Mouse (Mus musculus): ENCODE measurements at regions not wholly inside any gene's neighbourhood (a gene's known extent, or its start where the extent isn't known, plus 50 kb on each side); places are given as distances from the start of the nearest gene placed in this dataset.

DNA sequence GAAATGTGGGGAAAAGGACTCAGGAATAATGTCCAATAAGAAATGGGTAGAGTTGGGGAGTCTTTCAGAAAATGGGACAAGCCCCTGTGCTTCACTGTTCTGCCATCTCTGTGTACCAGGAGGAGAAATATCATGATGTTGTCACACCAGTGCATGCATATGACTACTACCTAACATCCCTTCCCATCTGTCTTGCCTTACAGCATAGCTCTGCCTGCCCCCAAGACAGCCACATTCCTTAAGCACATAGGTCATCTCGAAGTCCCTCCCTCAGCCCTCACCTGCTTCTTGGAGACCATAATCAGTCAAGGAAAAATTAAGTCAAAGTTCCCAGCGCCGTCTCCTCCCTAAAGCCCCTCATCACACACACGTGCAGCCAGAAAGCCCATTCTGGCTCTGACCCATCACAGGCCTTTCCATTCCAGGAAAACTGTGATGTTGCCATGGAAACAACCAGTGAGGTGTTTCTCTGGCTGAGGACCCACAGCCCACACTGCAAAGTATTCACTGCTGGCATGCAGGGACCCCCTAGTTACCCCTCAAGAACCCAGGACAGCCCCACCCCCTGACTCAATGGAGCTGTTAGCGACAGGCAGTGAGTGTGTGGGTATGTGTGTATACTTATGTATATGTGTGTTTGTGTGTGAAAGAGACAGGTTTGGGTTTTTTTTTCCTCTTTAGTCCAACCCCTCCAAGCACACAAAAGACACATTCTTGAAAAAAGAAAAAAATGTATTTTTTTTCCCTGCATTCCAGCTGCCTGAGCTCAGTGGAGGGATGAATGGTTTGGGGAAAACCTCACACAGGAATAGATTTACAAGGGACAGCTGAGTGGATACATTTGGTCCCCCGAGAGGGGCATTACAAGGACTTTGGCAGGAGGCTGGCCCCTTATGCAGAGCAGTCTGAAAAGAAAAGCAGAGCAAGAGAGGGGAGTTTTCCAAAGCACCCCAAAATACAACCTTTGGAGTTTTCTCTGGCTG, 205.5 kb downstream of the Snx19 start:
- no peak for TF ChIP-seq POLR2A (IDR thresholded peaks at IDR 0.05; ENCODE audit: insufficient read depth, low read depth, low read length)
- TF ChIP-seq CTCF (IDR thresholded peaks at IDR 0.05; ENCODE audit: insufficient read depth, low read depth, low read length): no peak

Data from olfactory bulb, adult 2 months (tissue).